ENCODE assay signal across 8 mouse cellular contexts in the genomic region with DNA sequence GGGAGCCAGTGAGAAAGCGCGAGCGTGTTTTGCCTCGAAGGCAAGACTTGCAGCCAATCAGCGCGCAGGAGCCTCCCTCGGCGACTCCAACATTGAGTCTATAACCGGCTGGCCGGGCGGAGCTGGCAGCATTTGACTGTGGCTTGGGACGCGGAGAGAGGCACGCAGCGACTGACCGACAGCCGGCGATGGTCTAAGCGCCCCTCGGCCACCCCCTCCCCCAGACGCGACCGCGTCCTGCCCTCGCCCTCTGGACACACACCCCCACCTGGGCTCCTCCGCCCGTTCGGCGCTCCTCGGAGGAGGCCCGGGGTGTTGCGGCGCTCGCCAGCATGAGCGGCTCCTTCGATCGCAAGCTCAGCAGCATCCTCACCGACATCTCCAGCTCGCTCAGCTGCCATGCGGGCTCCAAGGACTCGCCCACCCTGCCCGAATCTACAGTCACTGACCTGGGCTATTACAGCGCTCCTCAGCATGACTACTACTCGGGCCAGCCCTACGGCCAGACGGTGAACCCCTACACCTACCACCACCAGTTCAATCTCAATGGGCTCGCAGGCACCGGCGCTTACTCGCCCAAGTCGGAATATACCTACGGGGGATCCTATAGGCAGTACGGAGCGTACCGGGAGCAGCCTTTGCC. TPM values are rescaled to one million over a fixed set of nuclear protein-coding genes. Genes with fewer than 3 reads are reported as not detected.
DNase-seq lines count a peak whose midpoint lies in the region; ATAC-seq and TF ChIP-seq lines count a peak whose summit lies in the region.

A gene (plus strand): TSS at position 130 of the 643 bp plus-strand sequence.

- H3K4me3 ChIP-seq in intestine, postnatal 0 days (ENCODE audit: low read depth, low read length): peak within 1 kb of the TSS; percentile 33

- under 1% methylated on average over 44 of the region's 55 CpGs for WGBS in intestine, postnatal 0 days

- H3K36me3 ChIP-seq in intestine, postnatal 0 days (ENCODE audit: control insufficient read depth, insufficient read depth): no peaks in the 10 kb centered on the region

- H3K9me3 ChIP-seq in intestine, postnatal 0 days (ENCODE audit: control insufficient read depth): no peaks in the 10 kb centered on the region

- DNase-seq in adrenal gland, adult 2 months: peak; percentile 52
- no peak for DNase-seq in adrenal gland, adult 18-20 months (ENCODE audit: low spot score in 2 of 2)
- DNase-seq in right cerebral cortex, postnatal 4 days: peak; percentile 44
- DNase-seq in right cerebral cortex, adult 18-20 months: no peak
- peak; percentile 80 for DNase-seq in neural tube, embryonic 10.5 days (ENCODE audit: extremely low spot score, low spot score)
- DNase-seq in spleen, adult 12 weeks (ENCODE audit: low spot score): no peak

- peak within 1 kb of the TSS; percentile 59 for H3K4me2 ChIP-seq in intestine, postnatal 0 days (replicated peaks; ENCODE audit: low read depth)

- TF ChIP-seq CTCF in intestine, postnatal 0 days (IDR thresholded peaks at IDR 0.05; ENCODE audit: low read depth): no peak

- H3K4me1 ChIP-seq in intestine, postnatal 0 days (replicated peaks; ENCODE audit: control insufficient read depth, insufficient read depth, low read length): no peaks in the 10 kb centered on the region

- no peak within 1 kb of the TSS for H3K27ac ChIP-seq in intestine, postnatal 0 days (ENCODE audit: low read depth, low read length)

- H3K9ac ChIP-seq in intestine, postnatal 0 days (ENCODE audit: low read depth, low read length): no peak within 1 kb of the TSS

- H3K27me3 ChIP-seq in intestine, postnatal 0 days (replicated peaks; ENCODE audit: control insufficient read depth, insufficient read depth, low read length): peaks cover 77% of the 10 kb centered on the region

- no peak for ATAC-seq in intestine, postnatal 0 days
- no peak for ATAC-seq in monocyte, adult 5-6 weeks (replicated peaks; ENCODE audit: insufficient number of reproducible peaks, low FRiP score, low TSS enrichment, poor library complexity, severe bottlenecking)

RNA-seq across cellular contexts. Expression of the gene that starts here (rescaled TPM):
- total RNA-seq in adrenal gland, adult 2 months (2021): under 1 TPM in 1 of 2 experiments, not detected in 1; 0.10 TPM
- 0.03 and 0.07 TPM in 2 replicates for polyA plus RNA-seq in adrenal gland, adult 2 months (2012; rRNA removed)
- not detected for total RNA-seq in adrenal gland, adult 18-20 months (2021)
- polyA plus RNA-seq in intestine, postnatal 0 days (2015; fragmentation: Nextera tagmentation; extraction: Ambion mirVana): 0.30 and 0.44 TPM in 2 replicates
- not detected in 3 replicates for total RNA-seq in monocyte, adult 5-6 weeks (2017)

Comparison
In these comparisons a context has a peak if more than half of its experiments do, and no peak if none do; other contexts are left out.
1. DNase-seq: peak in right cerebral cortex, postnatal 4 days (single experiment) and neural tube, embryonic 10.5 days (single experiment); none in adrenal gland, adult 18-20 months (0 of 2), right cerebral cortex, adult 18-20 months (single experiment) and spleen, adult 12 weeks (single experiment).
2. Peak in DNase-seq in adrenal gland, adult 2 months; RNA of the gene not detected or under 1 TPM.